Mouse (Mus musculus) hematopoietic stem cell, adult 5-6 weeks (primary cell): ENCODE data around the gene Wfikkn2. TPM values are rescaled to one million over a fixed set of nuclear protein-coding genes. Genes with fewer than 3 reads are reported as not detected.

Experiments
- total RNA-seq: library from RNA; stranded (forward); fragments of 172-1452, 232-1000 nt; gene quantifications from 2 replicates; pipeline ENCODE4 v1.2.3, GENCODE M21; 2017

Gene Wfikkn2
- total RNA-seq, 1 experiment from 2014 or later = 0.30 TPM

Other genes starting within 250 kb of the Wfikkn2 start
- 106 and 115 TPM in 2 replicates for gene Spag9, start 249.9 kb downstream of the Wfikkn2 start, total RNA-seq
- 17.1 and 22.6 TPM in 2 replicates for gene Tob1, start 34.6 kb downstream of the Wfikkn2 start, total RNA-seq
- 0.94 TPM in 1 of 2 replicates, not detected in the other for gene Gm21885, start 35.9 kb upstream of the Wfikkn2 start, total RNA-seq
- 297 and 467 TPM in 2 replicates for gene Luc7l3, start 76.0 kb upstream of the Wfikkn2 start, total RNA-seq
- gene Ankrd40, start 82.0 kb upstream of the Wfikkn2 start, total RNA-seq = 63.5 and 70.8 TPM in 2 replicates
- 2.6 and 3.8 TPM in 2 replicates for gene Abcc3, start 147.0 kb upstream of the Wfikkn2 start, total RNA-seq
- gene Cacna1g, start 228.2 kb upstream of the Wfikkn2 start, total RNA-seq = not detected in 2 replicates
- not detected in 2 replicates for gene Spata20, start 240.2 kb upstream of the Wfikkn2 start, total RNA-seq